Mouse (Mus musculus) bone marrow, adult 2 months (tissue): ENCODE results near the gene Scg3. TPM values are rescaled to one million over a fixed set of nuclear protein-coding genes. Genes with fewer than 3 reads are reported as not detected.
"Not testable (repeated sequence)": the region's sequence is repeated elsewhere in the genome, so short reads cannot be mapped to it uniquely, and the experiment has no call there.

ENCODE experiments used
- H3K27ac ChIP-seq: fragments of 200-500 bp; 2 replicates; pipeline ENCODE4 v1.5.1; 2012; ENCODE audit warnings: low read depth, mild to moderate bottlenecking, control low read depth, inconsistent platforms, low read length; ENCODE audit not compliant: control insufficient read depth, poor library complexity, insufficient read depth
- H3K4me1 ChIP-seq: fragments of 200-500 bp; 2 replicates; pipeline ENCODE4 v1.6.1; 2011; ENCODE audit warnings: low read length; ENCODE audit not compliant: control insufficient read depth, insufficient read depth
- H3K4me3 ChIP-seq: fragments of 200-500 bp; replicated peaks from 2 replicates; pipeline ENCODE3; 2011; ENCODE audit warnings: mild to moderate bottlenecking, low read depth, low read length, control low read depth; ENCODE audit not compliant: control insufficient read depth
- CTCF ChIP-seq: fragments of 200-500 bp; IDR thresholded peaks from 2 replicates; pipeline ENCODE4 v1.5.1; 2011; ENCODE audit warnings: low read length, control low read depth; ENCODE audit not compliant: control insufficient read depth, insufficient read depth
- POLR2A ChIP-seq: fragments of 200-500 bp; IDR thresholded peaks from 2 replicates; pipeline ENCODE4 v1.6.1; 2011; ENCODE audit warnings: low read depth, mild to moderate bottlenecking, control low read depth, low read length, borderline replicate concordance; ENCODE audit not compliant: control insufficient read depth
- WGBS: fragments of 180-500 bp; shearing (Covaris S2); methylation state at CpG from one replicate; pipeline ENCODE4 v1.1.7; 2018; 5-methylcytosine and 5-hydroxymethylcytosine counted together
- polyA plus RNA-seq: library from polyadenylated mRNA; stranded (reverse); fragments of >200 nt; gene quantifications from 2 replicates; pipeline ENCODE4 v1.2.4, GENCODE M21; 2011; ENCODE audit warnings: low replicate concordance; ENCODE audit not compliant: missing spikeins, insufficient read depth, insufficient read length

Scg3 gene
- polyA plus RNA-seq, 1 experiment: 3.3 TPM

GRCm38 (mm10) chr9:75676226-75676625 lies 7.6 kb downstream of the Scg3 start:
- TF ChIP-seq POLR2A (no peak), CTCF (no peak)
- Histone ChIP-seq H3K4me1 (no peaks in the 10 kb centered on the region), H3K4me3 (no peak overlapping the region), H3K27ac (no peak overlapping the region)
- whole genome bisulfite sequencing: 73% methylated on average over 7 of the region's 7 CpGs

GRCm38 (mm10) chr9:75672769-75673168 lies 11.1 kb downstream of the Scg3 start:
- TF ChIP-seq POLR2A (no peak), CTCF (no peak)

GRCm38 (mm10) chr9:75666612-75667011 lies 17.2 kb downstream of the Scg3 start:
- TF ChIP-seq CTCF (no peak), POLR2A (no peak)
- no peak overlapping the region for H3K4me3 ChIP-seq
- WGBS: 66% methylated on average over 5 of the region's 5 CpGs
- H3K4me1 ChIP-seq: no peaks in the 10 kb centered on the region
- no peak overlapping the region for H3K27ac ChIP-seq

More at GRCm38 (mm10) chr9:75672769-75673168, 11.1 kb downstream of the Scg3 start:
- Histone ChIP-seq H3K4me1 (no peaks in the 10 kb centered on the region), H3K4me3 (no peak overlapping the region), H3K27ac (no peak overlapping the region)
- 77% methylated on average over 6 of the region's 6 CpGs for WGBS

GRCm38 (mm10) chr9:75665364-75665763 lies 18.5 kb downstream of the Scg3 start:
- Histone ChIP-seq H3K4me3 (no peak overlapping the region), H3K27ac (no peak overlapping the region), H3K4me1 (no peaks in the 10 kb centered on the region)
- WGBS: 80% methylated on average over 6 of the region's 6 CpGs
- TF ChIP-seq POLR2A (no peak), CTCF (no peak)

GRCm38 (mm10) chr9:75660917-75661316 lies 22.9 kb downstream of the Scg3 start:
- Histone ChIP-seq H3K4me1 (no peaks in the 10 kb centered on the region), H3K27ac (no peak overlapping the region), H3K4me3 (no peak overlapping the region)
- 82% methylated on average over 8 of the region's 8 CpGs for WGBS
- TF ChIP-seq CTCF: no peak
- no peak for TF ChIP-seq POLR2A

GRCm38 (mm10) chr9:75656456-75656855 lies 27.4 kb downstream of the Scg3 start:
- not testable (repeated sequence) for H3K27ac ChIP-seq, H3K4me3 ChIP-seq, H3K4me1 ChIP-seq
- WGBS: 80% methylated on average over 3 of the region's 3 CpGs

DNA sequence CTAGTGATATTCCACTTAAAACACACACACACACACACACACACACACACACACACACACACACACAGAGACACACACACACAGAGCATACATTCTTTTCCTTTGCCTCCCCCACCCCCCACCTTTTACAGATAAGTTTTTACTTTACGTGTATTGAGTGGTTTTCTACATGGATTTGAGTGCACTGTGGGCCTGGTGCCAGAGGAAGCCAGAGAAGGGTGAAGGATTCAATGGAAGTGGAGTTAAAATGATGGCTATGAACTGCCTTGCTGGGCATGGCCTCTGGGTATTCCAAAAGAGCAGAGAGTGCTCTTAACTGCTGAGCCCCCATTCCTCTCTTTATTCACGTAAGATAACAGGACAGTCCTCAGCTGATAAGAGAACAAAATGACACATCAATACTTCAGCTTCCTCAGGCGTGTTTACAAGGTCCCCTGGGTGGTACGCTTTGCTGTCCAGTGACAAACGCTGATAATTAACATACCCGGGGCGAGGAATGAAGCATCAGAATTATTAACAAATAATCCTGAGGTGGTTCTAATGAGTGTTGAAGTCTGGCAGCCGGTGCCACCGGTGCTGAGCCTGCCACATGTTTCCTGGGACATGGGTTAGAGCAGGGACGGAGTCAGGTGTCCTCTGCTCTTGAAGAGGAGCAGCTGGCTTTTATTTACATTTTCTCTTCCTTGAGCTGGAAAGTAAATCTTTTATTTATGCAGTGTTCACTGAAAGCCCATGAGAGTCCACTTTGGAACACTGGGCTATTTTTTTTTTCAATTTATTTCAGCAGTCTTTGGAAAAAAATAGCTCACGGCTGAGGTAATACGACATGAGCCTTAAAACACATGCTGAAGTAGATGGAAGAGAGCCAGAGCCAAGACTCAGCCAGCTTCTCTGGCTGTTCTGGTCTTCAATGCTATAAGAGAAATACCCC lies 29.6 kb downstream of the Scg3 start:
- WGBS: 72% methylated on average over 12 of the region's 12 CpGs
- Histone ChIP-seq H3K27ac (no peak overlapping the region), H3K4me3 (no peak overlapping the region), H3K4me1 (no peaks in the 10 kb centered on the region)
- TF ChIP-seq CTCF: no peak
- no peak for TF ChIP-seq POLR2A

- no peak overlapping the region for H3K27ac ChIP-seq
- H3K4me1 ChIP-seq: no peaks in the 10 kb centered on the region
- no peak overlapping the region for H3K4me3 ChIP-seq
- no peak for TF ChIP-seq POLR2A
- 57% methylated on average over 3 of the region's 3 CpGs for WGBS
These were observed 38.5 kb downstream of the Scg3 start for GRCm38 (mm10) chr9:75645405-75645804.

- Histone ChIP-seq H3K27ac (no peak overlapping the region), H3K4me3 (no peak overlapping the region), H3K4me1 (no peaks in the 10 kb centered on the region)
- no peak for TF ChIP-seq POLR2A
- no peak for TF ChIP-seq CTCF
- 81% methylated on average over 4 of the region's 4 CpGs for WGBS
These were observed 49.6 kb downstream of the Scg3 start for GRCm38 (mm10) chr9:75634226-75634625.
